Mouse (Mus musculus): ENCODE results near the gene Grip1.

- no peak for TF ChIP-seq CTCF (IDR thresholded peaks at IDR 0.05)
- no peak for TF ChIP-seq EP300 (IDR thresholded peaks at IDR 0.05)
Measured at GRCm38 (mm10) chr10:119757219-119757618, 303.6 kb downstream of the Grip1 start.
